Mouse (Mus musculus): ENCODE measurements around the gene Tbx3.

DNA sequence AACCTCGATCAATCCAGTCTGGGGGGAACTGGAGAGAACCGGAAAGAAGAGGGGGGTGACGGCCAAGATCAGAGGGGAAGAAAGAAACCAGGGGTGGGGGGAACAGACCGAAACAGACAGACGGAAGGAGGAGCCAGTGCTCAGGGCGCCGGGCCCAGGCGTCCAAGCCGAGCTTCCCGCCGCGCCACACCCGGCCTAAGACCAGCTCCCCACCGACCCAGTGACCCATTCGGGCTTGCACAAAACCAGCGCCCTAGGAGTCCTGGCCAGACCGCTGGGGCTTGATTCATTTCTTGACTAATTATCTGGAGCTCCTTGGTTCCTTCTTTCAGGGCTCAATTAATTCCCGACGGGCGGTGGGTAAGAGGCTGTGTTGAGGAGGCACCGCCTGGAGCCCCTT, 13.6 kb upstream of the Tbx3 start:
- TF ChIP-seq POLR2AphosphoS2 (IDR thresholded peaks at IDR 0.05; ENCODE audit: insufficient read length, low read depth) (no peak), POLR2A (IDR thresholded peaks at IDR 0.05; ENCODE audit: insufficient read length, low read depth) (no peak), MYOD1 (IDR thresholded peaks at IDR 0.05; ENCODE audit: control insufficient read depth in 1 of 3, insufficient read length in 2 of 3, low read depth in 2 of 3) (no peak)

All from myocyte (in vitro differentiated cells).